Mouse (Mus musculus) heart, postnatal 0 days (tissue): ENCODE results near the gene Stpg3.

ENCODE experiments used
- CTCF ChIP-seq: IDR thresholded peaks from 2 replicates; pipeline ENCODE4 v1.5.1; 2016; ENCODE audit warnings: antibody characterized with exemption, control low read depth, low read depth
- EP300 ChIP-seq: IDR thresholded peaks from 2 replicates; pipeline ENCODE4 v1.6.1; 2016; ENCODE audit warnings: antibody characterized with exemption, low read depth

GRCm38 (mm10) chr2:25231038-25231437, 16.6 kb upstream of the Stpg3 start:
- TF ChIP-seq CTCF (no peak), EP300 (no peak)
